Mouse (Mus musculus) testis, adult 2 months (tissue): ENCODE measurements around the gene Ppm1h.

Experiments used
- CTCF ChIP-seq: fragments of 200-500 bp; IDR thresholded peaks from 2 replicates; pipeline ENCODE4 v1.5.1; 2012; ENCODE audit warnings: low read depth, mild to moderate bottlenecking, inconsistent platforms, low read length, moderate library complexity; ENCODE audit not compliant: control insufficient read depth, insufficient read depth, insufficient replicate concordance
- POLR2A ChIP-seq: fragments of 200-500 bp; IDR thresholded peaks from 2 replicates; pipeline ENCODE4 v1.6.1; 2012; ENCODE audit warnings: low read depth, mild to moderate bottlenecking, inconsistent platforms, low read length, moderate library complexity; ENCODE audit not compliant: control insufficient read depth

GRCm38 (mm10) chr10:122779351-122779750 lies 100.8 kb downstream of the Ppm1h start:
- TF ChIP-seq CTCF (no peak), POLR2A (no peak)
